Mouse (Mus musculus) kidney, postnatal 4 days (tissue): ENCODE data around the gene Capn12.

Source experiments
- DNase-seq, 2 experiments: peaks; one replicate each; pipeline ENCODE4 v3.0.0; 2021; ENCODE audit warnings: mixed read lengths in 2 of 2

Capn12 gene

GRCm38 (mm10) chr7:28881199-28881598 lies at the start of gene Capn12:
Capn12 (plus strand) TSS chr7:28881422.
- DNase-seq, result peak in 1 of 2 experiments; percentile 40

- no peak for DNase-seq
Observed at GRCm38 (mm10) chr7:28832137-28832536, 49.1 kb upstream of the Capn12 start.

GRCm38 (mm10) chr7:28833723-28834347 lies 47.4 kb upstream of the Capn12 start, which contains the start of gene Lgals4:
Lgals4 (plus strand) TSS chr7:28833854.
- no peak for DNase-seq

DNA sequence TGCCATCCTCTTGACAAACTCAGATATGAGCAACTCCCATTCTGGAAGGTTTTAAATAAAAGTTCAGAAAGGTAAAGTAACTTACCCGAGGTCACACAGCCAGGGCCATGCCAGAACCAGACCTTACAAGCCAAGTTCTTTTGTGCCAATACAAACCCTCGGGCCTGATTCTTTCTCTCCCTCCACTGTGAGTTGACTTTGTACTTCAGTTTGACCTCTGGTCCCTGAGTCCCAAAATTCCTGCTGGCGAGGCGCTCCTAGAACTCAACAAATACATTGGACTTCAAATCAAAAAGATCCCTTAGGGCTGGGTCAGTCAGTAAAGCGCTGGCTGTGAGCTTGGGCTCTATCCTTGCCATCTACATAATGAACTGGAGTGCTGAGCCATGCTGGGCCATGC lies 44.3 kb upstream of the Capn12 start:
- no peak for DNase-seq

- DNase-seq, result no peak
Observed at GRCm38 (mm10) chr7:28838331-28838730, 42.9 kb upstream of the Capn12 start.

DNA sequence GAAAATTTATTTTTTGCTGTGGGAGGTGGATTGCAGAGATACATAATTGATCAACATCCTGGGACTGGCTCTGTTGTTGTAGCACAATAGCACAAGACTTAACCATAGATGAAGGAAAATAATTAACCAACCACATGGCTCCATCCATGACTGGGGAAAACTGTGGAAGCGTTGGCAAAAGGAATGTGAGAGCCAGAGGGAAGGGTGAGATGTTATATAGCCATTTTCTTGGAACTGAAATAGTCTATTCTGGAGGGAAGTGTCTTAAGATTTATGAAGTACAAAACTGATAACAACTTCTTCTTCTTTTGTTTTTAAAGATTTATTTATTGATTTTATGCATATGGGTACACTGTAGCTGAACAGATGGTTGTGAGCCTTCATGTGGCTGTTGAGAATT lies 33.9 kb upstream of the Capn12 start:
- no peak for DNase-seq

DNA sequence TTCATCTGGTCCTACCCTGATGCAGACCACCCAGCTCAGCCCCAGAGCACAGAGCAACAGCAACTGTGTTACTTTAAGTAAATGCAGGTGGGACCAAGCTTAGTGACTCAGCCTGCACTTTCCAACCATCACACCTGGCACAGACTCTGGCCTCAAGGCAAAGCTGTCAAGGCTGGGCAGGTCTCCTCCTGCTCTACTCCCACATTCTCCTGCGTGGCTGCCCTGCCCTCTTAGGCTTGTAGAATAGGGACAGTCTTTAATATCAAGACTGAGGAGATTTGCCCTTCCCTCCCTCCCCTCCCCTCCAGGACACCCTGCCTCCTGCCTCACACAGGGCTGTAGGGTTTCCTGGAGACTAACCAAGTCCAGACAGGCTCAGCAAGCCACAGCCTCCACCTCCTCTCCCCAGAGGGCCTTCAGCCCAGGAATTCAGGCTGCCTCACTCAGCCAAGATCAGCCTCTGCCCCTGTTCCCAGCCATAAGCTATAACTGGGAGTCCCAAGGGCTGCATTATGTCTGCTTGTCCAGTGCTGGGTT lies 31.5 kb upstream of the Capn12 start:
- DNase-seq, result peak in 1 of 2 experiments; percentile 49

DNA sequence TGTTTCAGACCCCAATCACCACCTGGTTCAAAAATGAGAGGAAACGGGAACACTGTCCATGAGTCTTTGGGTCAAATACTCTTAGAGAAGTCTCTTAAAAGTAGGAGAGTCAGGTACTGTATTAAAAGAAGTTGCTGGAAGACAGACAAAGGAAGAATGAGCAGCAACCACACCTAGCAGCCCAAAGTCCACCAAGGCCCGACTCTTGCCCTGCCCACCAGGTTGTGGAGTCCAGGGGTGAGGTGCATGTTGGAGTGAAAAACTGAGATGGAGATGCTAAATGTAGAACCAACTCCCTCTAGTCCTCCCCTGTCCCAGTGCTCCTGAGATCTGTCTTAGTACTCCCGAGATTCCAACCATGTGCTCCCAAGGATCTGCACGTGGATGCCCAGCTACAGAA lies 30.6 kb upstream of the Capn12 start:
- DNase-seq, result no peak

GRCm38 (mm10) chr7:28859953-28860352 lies 21.3 kb upstream of the Capn12 start:
- no peak for DNase-seq

- no peak for DNase-seq
Observed at GRCm38 (mm10) chr7:28860898-28861297, 20.3 kb upstream of the Capn12 start.

DNA sequence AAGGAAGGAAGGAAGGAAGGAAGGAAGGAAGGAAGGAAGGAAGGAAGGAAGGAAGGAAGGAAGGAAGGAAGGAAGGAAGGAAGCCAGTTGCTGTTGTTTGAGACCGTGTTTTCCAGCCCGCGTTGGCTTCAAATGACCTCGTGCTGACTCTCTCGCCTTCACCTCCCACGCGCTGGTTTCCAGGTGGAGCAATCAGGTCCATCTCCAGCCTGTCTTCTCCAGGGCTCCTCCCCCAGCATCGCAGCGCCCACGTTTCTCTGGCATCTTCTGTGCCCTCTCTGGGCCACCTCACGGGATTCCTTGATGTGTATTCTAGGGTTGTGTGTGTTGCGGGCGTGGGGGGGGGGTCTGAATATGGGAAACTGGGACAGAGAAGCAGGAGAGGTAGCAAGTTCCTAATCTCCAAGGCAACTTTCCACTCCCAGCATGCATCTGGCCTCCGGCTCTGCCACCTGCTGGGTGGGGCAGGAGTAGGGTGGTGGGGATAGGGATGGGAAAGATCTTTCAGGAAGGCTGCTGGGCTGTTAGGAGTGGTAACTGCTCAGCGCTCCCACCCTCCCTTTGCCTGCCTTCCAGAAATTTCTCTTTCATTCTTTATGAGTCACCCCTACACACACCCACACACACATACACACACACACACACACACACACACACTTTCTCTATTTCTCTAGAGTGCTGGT lies 18.3 kb upstream of the Capn12 start:
- peak; percentile 27 to 41 for DNase-seq

DNA sequence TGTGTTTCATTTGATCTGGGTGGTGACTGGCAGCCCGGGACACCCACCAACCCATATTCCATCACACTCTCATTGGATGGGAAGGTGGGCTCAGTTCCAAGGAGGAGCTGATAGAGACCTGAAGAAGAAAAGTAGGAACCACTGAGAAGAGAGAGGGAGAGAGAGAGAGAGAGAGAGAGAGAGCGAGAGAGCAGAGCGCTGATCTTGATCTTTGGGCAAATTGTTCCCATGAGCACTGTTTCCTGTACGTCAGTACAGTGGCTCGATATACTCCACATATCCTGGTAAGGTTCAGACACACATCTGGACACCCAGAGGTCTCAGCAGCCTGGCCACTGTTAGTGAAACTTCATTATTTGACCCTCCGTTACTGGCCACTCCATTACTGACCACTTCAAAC lies 17.7 kb upstream of the Capn12 start, which contains the start of gene Lgals7:
TSS of gene Lgals7 (plus strand) at position 314 of the 400 bp plus-strand sequence.
- DNase-seq, result no peak

- peak in 1 of 2 experiments; percentile 38 for DNase-seq
Observed at GRCm38 (mm10) chr7:28864288-28864750, 16.9 kb upstream of the Capn12 start.

GRCm38 (mm10) chr7:28865481-28866300 lies 15.5 kb upstream of the Capn12 start:
- peak; percentile 85 to 92 for DNase-seq

GRCm38 (mm10) chr7:28866769-28867507 lies 14.3 kb upstream of the Capn12 start:
- no peak for DNase-seq

- peak; percentile 82 to 87 for DNase-seq
Observed at GRCm38 (mm10) chr7:28867508-28868340, 13.5 kb upstream of the Capn12 start.

DNA sequence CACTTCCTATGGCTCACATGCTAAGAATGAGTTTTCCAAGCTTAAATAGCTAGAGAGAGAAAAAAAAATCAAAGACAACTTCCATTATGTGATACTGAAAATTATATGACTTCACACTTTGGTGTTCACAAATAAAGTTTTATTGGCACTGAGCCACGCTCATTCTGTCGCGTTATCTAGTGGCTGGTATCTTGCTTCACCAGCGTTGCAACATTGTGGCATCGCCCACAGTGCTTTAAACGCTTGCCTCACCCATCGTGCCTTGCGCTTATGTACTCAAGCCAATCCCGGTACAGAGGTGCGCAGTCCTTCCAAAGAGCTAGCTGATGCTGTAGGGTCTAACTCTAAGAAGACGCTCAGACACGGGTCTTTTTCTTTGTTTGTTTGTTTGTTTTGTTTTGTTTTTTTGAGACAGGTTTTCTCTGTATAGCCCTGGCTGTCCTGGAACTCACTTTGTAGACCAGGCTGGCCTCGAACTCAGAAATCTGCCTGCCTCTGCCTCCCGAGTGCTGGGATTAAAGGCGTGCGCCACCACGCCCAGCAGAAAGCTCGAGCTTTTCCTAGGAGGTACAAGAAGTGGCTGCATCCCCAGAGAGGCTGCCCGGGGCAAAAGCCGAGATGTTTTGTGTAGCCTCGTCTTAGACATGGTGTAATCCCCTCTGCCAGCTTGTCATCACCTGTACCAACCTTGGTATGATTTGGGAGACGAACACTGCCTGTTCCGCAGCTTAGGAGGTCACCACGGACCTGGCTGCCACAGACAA lies 10.1 kb upstream of the Capn12 start:
- DNase-seq, result no peak

DNA sequence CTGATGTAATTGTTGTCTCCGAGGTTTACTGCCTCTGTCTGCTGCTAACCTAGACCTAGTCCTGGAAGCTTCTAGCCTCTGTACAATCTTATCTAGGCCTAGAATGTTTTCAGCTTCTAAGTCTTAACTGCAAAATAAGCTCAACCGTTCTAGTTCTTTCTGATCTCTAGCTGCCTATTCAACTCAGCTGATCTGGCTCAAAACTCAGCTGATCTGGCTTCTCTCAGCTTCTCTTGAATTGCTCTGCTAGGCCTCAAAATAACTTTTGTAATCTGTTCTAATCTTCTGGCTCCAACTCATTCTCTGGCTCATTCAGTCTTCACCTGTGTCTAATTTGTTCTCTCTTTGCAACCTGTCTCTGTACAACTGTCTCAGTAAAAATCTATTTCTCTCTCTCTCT lies 6.7 kb upstream of the Capn12 start:
- no peak for DNase-seq

DNA sequence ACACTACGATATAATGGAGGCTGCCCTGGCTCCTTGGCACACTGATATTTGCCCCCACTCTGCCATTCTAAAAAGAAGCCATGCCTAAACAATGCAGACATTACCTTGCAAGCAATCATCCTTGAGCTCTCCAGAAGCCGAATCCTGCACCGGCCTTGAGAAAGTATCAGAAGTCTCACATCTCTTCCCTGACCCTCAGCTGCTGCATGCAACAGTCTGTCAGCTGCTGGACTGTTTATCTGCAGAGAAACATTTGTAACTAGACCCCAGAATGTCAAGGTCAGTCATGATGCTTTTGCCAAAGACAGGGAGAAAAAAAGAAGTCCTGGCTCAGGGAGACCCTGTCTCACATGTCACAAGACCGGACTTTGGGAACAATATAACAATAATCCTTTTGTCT lies 5.1 kb upstream of the Capn12 start:
- no peak for DNase-seq

DNA sequence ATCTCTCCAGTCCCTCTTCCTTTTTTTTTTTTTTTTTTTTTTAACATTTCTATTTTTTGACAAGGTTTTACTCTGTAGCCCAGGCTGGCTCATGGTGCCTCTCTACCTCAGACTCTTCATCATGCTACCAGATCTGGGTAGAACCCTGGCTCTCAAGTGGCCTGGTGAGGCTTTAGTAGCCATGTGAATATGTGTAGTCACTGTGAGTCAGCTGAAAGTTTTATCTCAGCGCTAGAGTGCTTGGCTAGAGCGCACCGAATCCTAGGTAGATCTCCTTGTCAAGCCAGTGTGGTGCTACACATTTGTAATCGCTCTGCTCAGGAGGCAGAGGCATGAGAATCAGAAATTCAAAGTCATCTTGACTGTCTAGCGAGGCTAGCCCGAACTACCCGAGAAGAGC lies 4.1 kb upstream of the Capn12 start:
- no peak for DNase-seq

GRCm38 (mm10) chr7:28877856-28878255 lies 3.4 kb upstream of the Capn12 start:
- no peak for DNase-seq
